Comparison of ENCODE assay signal across 12 mouse cellular contexts in the genomic region with DNA sequence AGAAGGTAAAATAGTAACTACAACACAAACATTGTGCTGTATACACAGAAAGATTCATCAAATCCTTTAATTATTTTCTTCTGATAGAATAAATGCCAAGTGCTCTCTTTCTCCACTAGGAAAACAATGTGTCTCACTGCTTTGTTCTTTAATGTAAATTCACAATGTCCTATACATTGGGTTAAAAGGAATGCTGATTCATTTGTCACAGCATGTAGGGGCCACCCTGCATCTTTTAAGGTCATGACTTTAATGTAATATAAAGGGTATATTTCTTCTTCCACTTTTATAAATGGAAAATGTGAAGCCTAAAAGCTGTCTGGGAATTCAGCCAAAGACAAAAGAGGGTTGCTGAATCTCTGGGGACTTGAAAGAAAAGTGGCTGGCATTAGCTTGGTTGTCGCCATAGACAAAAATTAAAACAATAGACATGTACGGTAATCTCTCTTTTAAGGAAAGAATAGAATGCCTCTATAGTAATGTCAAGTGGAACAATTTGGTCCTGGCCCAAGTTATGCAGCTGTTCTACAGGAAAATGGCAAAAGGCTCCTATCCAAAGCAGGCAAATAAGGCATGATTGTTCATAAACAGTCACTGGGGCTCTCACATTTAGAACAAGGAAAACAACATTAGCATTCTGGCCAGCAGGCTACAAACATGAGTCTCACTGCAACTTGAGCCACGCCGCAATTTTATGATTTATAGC.
A peak's percentile ranks its signal among the peaks of the same experiment; 100 is the strongest.
DNase-seq lines count a peak whose midpoint lies in the region; ATAC-seq and TF ChIP-seq lines count a peak whose summit lies in the region.
"Had no signal": no experiment of that assay in that cellular context is flagged by ENCODE, and none has a peak within 500 bp of the region (broad histone marks: within the 10 kb centered on the region; RNA-seq: fewer than 3 reads in every experiment).

No protein-coding gene starts in this region.

- H3K27ac ChIP-seq in left cerebral cortex, adult 2 months = peak overlapping the region; percentile 51
- H3K27ac ChIP-seq in hindbrain, embryonic 13.5 days = peak overlapping the region; percentile 81
- no peak overlapping the region for H3K27ac ChIP-seq in midbrain, embryonic 16.5 days (ENCODE audit: low read length)
- H3K27ac ChIP-seq: intestine, embryonic 15.5 days; lung, embryonic 15.5 days had no signal

- no peak for TF ChIP-seq POLR2A in lung, adult 2 months (IDR thresholded peaks at IDR 0.05; ENCODE audit: borderline replicate concordance, extremely low read depth, low read depth, low read length)

- peaks cover 13% of the 10 kb centered on the region for H3K4me1 ChIP-seq in hindbrain, embryonic 13.5 days (replicated peaks)
- peaks cover 5% of the 10 kb centered on the region for H3K4me1 ChIP-seq in midbrain, embryonic 16.5 days (ENCODE audit: control insufficient read depth, insufficient read depth, low read length)
- H3K4me1 ChIP-seq in lung, adult 2 months (ENCODE audit: control insufficient read depth, insufficient read depth, low read length) = no peaks in the 10 kb centered on the region
- H3K4me1 ChIP-seq: intestine, embryonic 15.5 days; lung, embryonic 15.5 days had no signal

- H3K9me3 ChIP-seq in hindbrain, embryonic 13.5 days = no peaks in the 10 kb centered on the region
- no peaks in the 10 kb centered on the region for H3K9me3 ChIP-seq in midbrain, embryonic 16.5 days (replicated peaks; ENCODE audit: control insufficient read depth, low read length, poor library complexity, severe bottlenecking)
- H3K9me3 ChIP-seq: intestine, embryonic 15.5 days; lung, embryonic 15.5 days had no signal

- peak; percentile 63 for ATAC-seq in hindbrain, embryonic 13.5 days (ENCODE audit: low FRiP score)
- peak; percentile 38; the same call in 1 of the 2 replicates for ATAC-seq in midbrain, embryonic 16.5 days
- ATAC-seq: intestine, embryonic 15.5 days had no signal

- H3K36me3 ChIP-seq in hindbrain, embryonic 13.5 days = no peaks in the 10 kb centered on the region
- H3K36me3 ChIP-seq in midbrain, embryonic 16.5 days (ENCODE audit: control insufficient read depth, insufficient read depth, low read length) = no peaks in the 10 kb centered on the region
- H3K36me3 ChIP-seq: intestine, embryonic 15.5 days; lung, embryonic 15.5 days had no signal

- no peaks in the 10 kb centered on the region for H3K27me3 ChIP-seq in hindbrain, embryonic 13.5 days
- H3K27me3 ChIP-seq in midbrain, embryonic 16.5 days (ENCODE audit: control insufficient read depth, insufficient read depth, low read depth, low read length) = no peaks in the 10 kb centered on the region
- H3K27me3 ChIP-seq: intestine, embryonic 15.5 days; lung, embryonic 15.5 days had no signal

- 24% methylated on average over 4 of the region's 4 CpGs for WGBS in hindbrain, embryonic 13.5 days
- WGBS in midbrain, embryonic 16.5 days = 27% methylated on average over 4 of the region's 4 CpGs
- 64% methylated on average over 4 of the region's 4 CpGs for WGBS in lung, adult 2 months

- peak in 1 of 2 experiments; percentile 15 for DNase-seq in left cerebral cortex, adult 2 months (ENCODE audit: extremely low spot score in 1 of 2, low spot score in 2 of 2)
- no peak for DNase-seq in left cerebral cortex, postnatal 36 days (ENCODE audit: low spot score in 2 of 2)
- peak; percentile 15 to 19 for DNase-seq in cerebellum, adult 18-20 months
- DNase-seq in liver = no peak
- DNase-seq in urinary bladder, postnatal 36 days (ENCODE audit: low spot score in 2 of 2) = no peak
- no peak for DNase-seq in lung, adult 2 months
- DNase-seq: spleen, adult 18-20 months; thymus, postnatal 4 days had no signal

- no peak overlapping the region for H3K4me3 ChIP-seq in left cerebral cortex, adult 2 months
- H3K4me3 ChIP-seq in hindbrain, embryonic 13.5 days = no peak overlapping the region
- H3K4me3 ChIP-seq in midbrain, embryonic 16.5 days (ENCODE audit: low read depth, low read length) = no peak overlapping the region
- no peak overlapping the region for H3K4me3 ChIP-seq in lung, adult 2 months (replicated peaks; ENCODE audit: extremely low read depth, low read depth, low read length)
- H3K4me3 ChIP-seq: intestine, embryonic 15.5 days; lung, embryonic 15.5 days had no signal

- intact Hi-C loops in left cerebral cortex, adult 2 months (cut with DNase I) = no loop called here
- intact Hi-C loops in left cerebral cortex, postnatal 36 days (cut with DNase I) = no loop called here

- no peak overlapping the region for H3K4me2 ChIP-seq in hindbrain, embryonic 13.5 days
- no peak overlapping the region for H3K4me2 ChIP-seq in midbrain, embryonic 16.5 days (ENCODE audit: low read length)
- H3K4me2 ChIP-seq: intestine, embryonic 15.5 days; lung, embryonic 15.5 days had no signal

- no peak overlapping the region for H3K9ac ChIP-seq in hindbrain, embryonic 13.5 days
- no peak overlapping the region for H3K9ac ChIP-seq in midbrain, embryonic 16.5 days (ENCODE audit: low read depth, low read length)
- H3K9ac ChIP-seq: intestine, embryonic 15.5 days; lung, embryonic 15.5 days had no signal

- no peak; the same call in none of the 2 replicates for TF ChIP-seq CTCF in left cerebral cortex, adult 2 months (IDR thresholded peaks at IDR 0.05)
- TF ChIP-seq CTCF in lung, adult 2 months (IDR thresholded peaks at IDR 0.05; ENCODE audit: insufficient read depth, low read length) = no peak

Comparison
In these comparisons a context has a peak if more than half of its experiments do, and no peak if none do; other contexts are left out.
1. DNase-seq: peak in cerebellum, adult 18-20 months (2 of 2); none in left cerebral cortex, postnatal 36 days (0 of 2), liver (single experiment), urinary bladder, postnatal 36 days (0 of 2) and lung, adult 2 months (single experiment).